Mouse (Mus musculus): Measurements from ENCODE around the gene Tlr4.

GRCm38 (mm10) chr4:66947657-66948056 lies 120.3 kb downstream of the Tlr4 start:
- no peak for TF ChIP-seq CTCF (IDR thresholded peaks at IDR 0.05; ENCODE audit: low read depth, low read length)
- no peak for TF ChIP-seq POLR2A (IDR thresholded peaks at IDR 0.05; ENCODE audit: borderline replicate concordance, low read depth, low read length)
